Mouse (Mus musculus) myocyte (in vitro differentiated cells): ENCODE results near the gene Rnh1.

Experiments
- CEBPB ChIP-seq: IDR thresholded peaks from 2 replicates; pipeline ENCODE4 v1.6.1; 2011; ENCODE audit warnings: mild to moderate bottlenecking, moderate library complexity; ENCODE audit not compliant: poor library complexity, insufficient read depth, severe bottlenecking
- E2F4 ChIP-seq: IDR thresholded peaks from one replicate; pipeline ENCODE4 v1.6.1; 2011; ENCODE audit warnings: mild to moderate bottlenecking, control low read depth, moderate library complexity; ENCODE audit not compliant: insufficient read depth
- MAX ChIP-seq: IDR thresholded peaks from one replicate; pipeline ENCODE4 v1.6.1; 2011; ENCODE audit warnings: low read depth, mild to moderate bottlenecking, control low read depth
- MYOD1 ChIP-seq, 3 experiments: IDR thresholded peaks; one replicate each; pipeline ENCODE4 v1.6.1; 2011; ENCODE audit warnings: control low read depth in 2 of 3, low read depth in 2 of 3, mild to moderate bottlenecking in 2 of 3, moderate library complexity in 1 of 3; ENCODE audit not compliant: insufficient read length in 2 of 3, control insufficient read depth in 1 of 3
- MYOG ChIP-seq, 3 experiments: IDR thresholded peaks; one replicate each; pipeline ENCODE4 v1.6.1; 2011; ENCODE audit warnings: control low read depth in 2 of 3, low read depth in 2 of 3, mild to moderate bottlenecking in 2 of 3; ENCODE audit not compliant: insufficient read length in 2 of 3, control insufficient read depth in 1 of 3, insufficient read depth in 1 of 3
- POLR2A ChIP-seq: IDR thresholded peaks from one replicate; pipeline ENCODE4 v1.6.1; 2011; ENCODE audit warnings: low read depth, mild to moderate bottlenecking, control low read depth, moderate library complexity; ENCODE audit not compliant: insufficient read length
- POLR2AphosphoS2 ChIP-seq: IDR thresholded peaks from one replicate; pipeline ENCODE4 v1.6.1; 2011; ENCODE audit warnings: low read depth, control low read depth; ENCODE audit not compliant: insufficient read length
- REST ChIP-seq: IDR thresholded peaks from one replicate; pipeline ENCODE4 v1.6.1; 2011; ENCODE audit warnings: mild to moderate bottlenecking, control low read depth, moderate library complexity; ENCODE audit not compliant: insufficient read depth, insufficient read length
- SRF ChIP-seq: IDR thresholded peaks from one replicate; pipeline ENCODE4 v1.6.1; 2011; ENCODE audit warnings: low read depth; ENCODE audit not compliant: control insufficient read depth, insufficient read length
- TCF12 ChIP-seq: IDR thresholded peaks from one replicate; pipeline ENCODE4 v1.6.1; 2011; ENCODE audit warnings: mild to moderate bottlenecking, control low read depth; ENCODE audit not compliant: poor library complexity, insufficient read depth, severe bottlenecking
- TCF3 ChIP-seq: IDR thresholded peaks from one replicate; pipeline ENCODE4 v1.6.1; 2011; ENCODE audit warnings: low read depth, control low read depth; ENCODE audit not compliant: insufficient read length
- USF1 ChIP-seq: IDR thresholded peaks from one replicate; pipeline ENCODE4 v1.6.1; 2011; ENCODE audit warnings: low read depth, mild to moderate bottlenecking, control low read depth, moderate library complexity

GRCm38 (mm10) chr7:141173323-141173850 lies 730 bp upstream of the Rnh1 start:
- TF ChIP-seq E2F4 (no peak), MAX (no peak), USF1 (no peak), POLR2A (no peak), SRF (no peak), MYOD1 (IDR thresholded peaks at IDR 0.05; ENCODE audit: control insufficient read depth in 1 of 3, insufficient read length in 2 of 3, low read depth in 2 of 3) (no peak), CEBPB (no peak), POLR2AphosphoS2 (no peak), MYOG (IDR thresholded peaks at IDR 0.05; ENCODE audit: control insufficient read depth in 1 of 3, insufficient read depth in 1 of 3, insufficient read length in 2 of 3, low read depth in 2 of 3) (no peak), TCF12 (no peak), REST (no peak), TCF3 (no peak)
